Mouse (Mus musculus): ENCODE data around the gene Slc12a3. TPM values are rescaled to one million over a fixed set of nuclear protein-coding genes. Genes with fewer than 3 reads are reported as not detected.
A peak's percentile ranks its signal among the peaks of the same experiment; 100 is the strongest.

Gene Slc12a3
- polyA plus RNA-seq, 1 experiment from 2014 or later: not detected

DNA sequence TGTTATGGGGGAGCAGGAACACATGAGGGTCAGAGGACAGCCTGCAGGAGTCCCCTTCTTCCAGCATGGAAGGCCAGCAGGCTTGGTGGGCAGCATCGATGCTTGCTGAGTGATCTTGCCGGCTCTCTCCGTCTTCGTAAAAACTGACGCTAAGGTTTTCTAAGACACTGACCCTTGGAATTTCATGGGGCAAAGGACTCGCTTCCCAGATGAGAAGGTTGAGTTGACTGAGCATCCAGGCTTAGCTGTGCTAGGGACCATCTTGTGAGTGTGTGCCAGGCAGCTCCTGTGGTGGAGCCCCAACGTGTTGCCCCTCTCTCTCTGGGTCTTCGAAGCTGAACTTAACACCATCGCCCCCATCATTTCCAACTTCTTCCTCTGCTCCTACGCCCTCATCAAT is 13.7 kb downstream of the Slc12a3 start:
- no peaks in the 10 kb centered on the region for H3K36me3 ChIP-seq (ENCODE audit: control insufficient read depth, insufficient read depth, low read length)
- ATAC-seq (ENCODE audit: insufficient read depth, low FRiP score, low TSS enrichment): no peak
- 88% methylated on average over 10 of the region's 10 CpGs for WGBS

DNA sequence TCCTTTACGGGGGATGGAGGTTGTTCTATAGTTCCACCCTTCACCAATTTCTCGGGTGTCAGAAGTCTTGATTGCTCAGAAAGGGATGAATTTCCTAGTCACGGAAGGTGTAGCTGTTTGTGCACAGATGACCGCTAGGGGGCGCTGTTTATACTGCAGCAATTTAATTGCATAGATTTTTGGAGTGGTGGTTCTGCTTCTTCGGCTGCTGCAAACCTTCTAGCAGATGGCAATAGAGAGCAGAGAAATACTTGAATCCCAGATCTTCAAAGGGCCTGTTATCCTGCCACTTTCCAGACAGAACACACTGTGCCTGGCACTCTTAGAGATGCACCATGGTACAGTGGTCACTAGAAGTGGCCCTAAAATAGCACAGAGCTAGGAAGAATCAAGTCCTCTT is 14.3 kb downstream of the Slc12a3 start:
- WGBS: 16% methylated on average over 6 of the region's 6 CpGs
- peak; percentile 64 for DNase-seq (ENCODE audit: low spot score)
- H3K4me2 ChIP-seq (ENCODE audit: low read depth): no peak overlapping the region

More for the DNA sequence above, 13.7 kb downstream of the Slc12a3 start:
- Histone ChIP-seq H3K4me1 (ENCODE audit: control insufficient read depth, insufficient read depth, low read length) (no peaks in the 10 kb centered on the region), H3K4me2 (ENCODE audit: low read depth) (no peak overlapping the region), H3K9ac (ENCODE audit: low read length) (no peak overlapping the region), H3K4me3 (ENCODE audit: low read depth, low read length) (no peak overlapping the region), H3K27ac (ENCODE audit: low read depth, low read length) (no peak overlapping the region), H3K9me3 (ENCODE audit: control insufficient read depth, low read length) (no peaks in the 10 kb centered on the region), H3K27me3 (ENCODE audit: control insufficient read depth, insufficient read depth, low read length) (no peaks in the 10 kb centered on the region)
- no peak for DNase-seq (ENCODE audit: low spot score)

DNA sequence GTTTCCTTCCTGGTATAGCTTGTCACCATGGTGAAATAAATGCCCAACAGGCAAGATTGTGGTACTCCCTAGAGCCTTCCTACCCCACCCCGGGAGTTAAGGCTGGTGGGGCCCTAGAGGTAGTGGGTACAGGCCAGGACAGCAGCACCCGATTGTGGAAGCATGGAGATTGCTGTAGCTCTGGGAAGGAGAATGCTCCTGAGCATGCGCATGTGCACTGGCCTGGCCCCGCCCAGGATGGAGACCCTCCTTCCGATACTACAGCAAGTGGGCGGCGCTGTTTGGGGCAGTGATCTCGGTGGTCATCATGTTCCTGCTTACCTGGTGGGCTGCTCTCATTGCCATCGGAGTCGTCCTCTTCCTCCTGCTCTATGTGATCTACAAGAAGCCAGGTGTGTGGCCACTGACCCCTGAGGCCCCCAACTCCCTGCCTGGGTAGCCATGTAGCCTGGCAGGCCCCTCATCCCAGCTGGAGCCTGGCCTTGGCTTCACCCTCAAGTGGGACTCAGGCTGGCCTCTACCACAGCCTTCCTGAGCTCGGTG is 14.8 kb downstream of the Slc12a3 start:
- H3K27me3 ChIP-seq (ENCODE audit: control insufficient read depth, insufficient read depth, low read length): no peaks in the 10 kb centered on the region
- no peak for ATAC-seq (ENCODE audit: insufficient read depth, low FRiP score, low TSS enrichment)
- H3K9ac ChIP-seq (ENCODE audit: low read length): no peak overlapping the region
- H3K36me3 ChIP-seq (ENCODE audit: control insufficient read depth, insufficient read depth, low read length): no peaks in the 10 kb centered on the region
- no peak overlapping the region for H3K4me2 ChIP-seq (ENCODE audit: low read depth)
- no peak overlapping the region for H3K4me3 ChIP-seq (ENCODE audit: low read depth, low read length)
- no peaks in the 10 kb centered on the region for H3K4me1 ChIP-seq (ENCODE audit: control insufficient read depth, insufficient read depth, low read length)
- H3K9me3 ChIP-seq (ENCODE audit: control insufficient read depth, low read length): no peaks in the 10 kb centered on the region
- WGBS: 90% methylated on average over 11 of the region's 11 CpGs
- no peak for DNase-seq (ENCODE audit: low spot score)
- no peak overlapping the region for H3K27ac ChIP-seq (ENCODE audit: low read depth, low read length)

More for the DNA sequence above, 14.3 kb downstream of the Slc12a3 start:
- no peak overlapping the region for H3K9ac ChIP-seq (ENCODE audit: low read length)
- no peaks in the 10 kb centered on the region for H3K4me1 ChIP-seq (ENCODE audit: control insufficient read depth, insufficient read depth, low read length)
- H3K9me3 ChIP-seq (ENCODE audit: control insufficient read depth, low read length): no peaks in the 10 kb centered on the region
- no peaks in the 10 kb centered on the region for H3K27me3 ChIP-seq (ENCODE audit: control insufficient read depth, insufficient read depth, low read length)
- H3K36me3 ChIP-seq (ENCODE audit: control insufficient read depth, insufficient read depth, low read length): no peaks in the 10 kb centered on the region
- H3K27ac ChIP-seq (ENCODE audit: low read depth, low read length): no peak overlapping the region
- no peak overlapping the region for H3K4me3 ChIP-seq (ENCODE audit: low read depth, low read length)
- ATAC-seq (ENCODE audit: insufficient read depth, low FRiP score, low TSS enrichment): no peak

DNA sequence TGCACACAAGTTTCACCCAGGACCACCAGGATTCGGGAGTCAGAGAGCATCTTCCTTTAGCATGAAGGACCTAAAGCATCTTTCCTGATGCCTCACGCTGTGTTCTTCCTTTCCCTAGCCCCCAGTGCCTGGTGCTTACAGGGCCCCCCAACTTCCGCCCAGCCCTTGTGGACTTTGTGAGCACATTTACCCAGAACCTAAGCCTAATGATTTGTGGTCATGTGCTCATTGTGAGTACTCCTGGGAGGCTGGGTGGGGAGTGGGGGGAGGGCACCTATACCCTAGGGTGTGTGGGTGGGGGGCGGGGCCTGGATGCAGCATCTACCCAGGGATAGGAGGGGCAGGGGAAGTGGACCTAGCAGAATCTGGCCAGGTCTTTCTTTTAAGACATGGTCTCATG is 16.7 kb downstream of the Slc12a3 start:
- H3K27me3 ChIP-seq (ENCODE audit: control insufficient read depth, insufficient read depth, low read length): no peaks in the 10 kb centered on the region
- DNase-seq (ENCODE audit: low spot score): no peak
- no peaks in the 10 kb centered on the region for H3K36me3 ChIP-seq (ENCODE audit: control insufficient read depth, insufficient read depth, low read length)
- H3K4me1 ChIP-seq (ENCODE audit: control insufficient read depth, insufficient read depth, low read length): no peaks in the 10 kb centered on the region
- H3K4me3 ChIP-seq (ENCODE audit: low read depth, low read length): no peak overlapping the region
- WGBS: 91% methylated on average over 4 of the region's 4 CpGs
- no peak for ATAC-seq (ENCODE audit: insufficient read depth, low FRiP score, low TSS enrichment)
- H3K9ac ChIP-seq (ENCODE audit: low read length): no peak overlapping the region
- H3K27ac ChIP-seq (ENCODE audit: low read depth, low read length): no peak overlapping the region
- H3K9me3 ChIP-seq (ENCODE audit: control insufficient read depth, low read length): no peaks in the 10 kb centered on the region
- no peak overlapping the region for H3K4me2 ChIP-seq (ENCODE audit: low read depth)

DNA sequence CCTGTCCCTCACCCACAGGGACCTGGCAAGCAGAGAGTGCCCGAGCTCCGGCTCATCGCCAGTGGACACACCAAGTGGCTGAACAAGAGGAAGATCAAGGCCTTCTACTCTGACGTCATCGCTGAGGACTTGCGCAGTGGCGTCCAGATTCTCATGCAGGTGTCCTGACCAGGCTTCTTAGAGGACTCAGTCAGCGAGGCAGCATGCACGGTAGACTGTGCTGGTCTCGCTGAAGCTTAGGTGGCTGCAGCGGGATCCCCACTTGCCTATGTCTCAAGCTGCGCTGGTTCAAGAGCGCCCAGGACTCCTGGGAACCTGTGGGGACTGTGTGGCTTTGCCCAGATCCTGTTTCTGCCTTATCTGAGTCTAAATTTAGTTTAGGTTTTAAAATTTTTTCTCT is 17.3 kb downstream of the Slc12a3 start:
- Histone ChIP-seq H3K27ac (ENCODE audit: low read depth, low read length) (no peak overlapping the region), H3K27me3 (ENCODE audit: control insufficient read depth, insufficient read depth, low read length) (no peaks in the 10 kb centered on the region), H3K4me1 (ENCODE audit: control insufficient read depth, insufficient read depth, low read length) (no peaks in the 10 kb centered on the region), H3K4me3 (ENCODE audit: low read depth, low read length) (no peak overlapping the region), H3K36me3 (ENCODE audit: control insufficient read depth, insufficient read depth, low read length) (no peaks in the 10 kb centered on the region), H3K4me2 (ENCODE audit: low read depth) (no peak overlapping the region), H3K9ac (ENCODE audit: low read length) (no peak overlapping the region), H3K9me3 (ENCODE audit: control insufficient read depth, low read length) (no peaks in the 10 kb centered on the region)
- 92% methylated on average over 13 of the region's 13 CpGs for WGBS
- ATAC-seq (ENCODE audit: insufficient read depth, low FRiP score, low TSS enrichment) (no peak), DNase-seq (ENCODE audit: low spot score) (no peak)

DNA sequence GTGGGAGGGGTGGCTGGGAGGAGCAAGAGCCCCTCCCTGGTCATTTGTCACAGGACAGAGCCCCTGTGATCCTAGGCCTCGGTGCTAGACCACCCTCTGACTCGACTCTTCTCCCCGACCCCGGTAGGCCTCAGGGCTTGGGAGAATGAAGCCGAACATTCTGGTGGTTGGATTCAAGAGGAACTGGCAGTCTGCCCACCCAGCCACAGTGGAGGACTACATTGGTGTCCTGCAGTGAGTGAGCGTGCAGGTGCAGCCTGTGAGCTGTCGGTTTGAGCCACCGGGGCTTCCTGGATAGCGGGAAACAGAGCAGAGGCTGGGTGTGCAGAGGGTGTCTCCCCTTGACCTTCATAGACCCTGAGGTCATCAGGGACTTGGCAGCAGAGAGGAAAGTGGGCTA is 19.4 kb downstream of the Slc12a3 start:
- Histone ChIP-seq H3K9ac (ENCODE audit: low read length) (no peak overlapping the region), H3K9me3 (ENCODE audit: control insufficient read depth, low read length) (no peaks in the 10 kb centered on the region), H3K27ac (ENCODE audit: low read depth, low read length) (no peak overlapping the region), H3K27me3 (ENCODE audit: control insufficient read depth, insufficient read depth, low read length) (no peaks in the 10 kb centered on the region), H3K4me3 (ENCODE audit: low read depth, low read length) (no peak overlapping the region), H3K36me3 (ENCODE audit: control insufficient read depth, insufficient read depth, low read length) (no peaks in the 10 kb centered on the region), H3K4me2 (ENCODE audit: low read depth) (no peak overlapping the region), H3K4me1 (ENCODE audit: control insufficient read depth, insufficient read depth, low read length) (no peaks in the 10 kb centered on the region)
- WGBS: 76% methylated on average over 9 of the region's 9 CpGs
- ATAC-seq (ENCODE audit: insufficient read depth, low FRiP score, low TSS enrichment): no peak
- no peak for DNase-seq (ENCODE audit: low spot score)

DNA sequence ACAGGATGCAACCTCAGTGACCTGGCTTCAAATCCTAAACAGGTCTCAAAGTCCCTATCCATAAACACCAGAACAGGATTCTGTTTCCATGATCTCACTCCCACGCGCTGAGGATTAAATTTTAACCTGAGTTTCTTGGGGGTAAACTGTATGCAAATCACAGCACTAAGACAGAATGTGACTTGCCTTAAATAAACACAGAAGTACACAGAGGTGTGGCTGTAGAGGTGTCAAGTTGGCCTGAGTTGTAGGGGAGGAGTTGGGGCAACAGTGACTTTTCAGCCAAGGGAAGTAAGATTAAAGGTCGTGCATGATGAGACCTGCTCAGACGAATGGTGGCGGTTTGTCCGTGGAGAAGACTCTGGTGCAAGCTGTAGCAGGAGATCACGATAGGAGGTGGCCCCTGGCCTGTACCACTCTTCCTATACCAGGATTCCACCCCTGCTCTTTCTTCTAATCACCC is 25.1 kb downstream of the Slc12a3 start:
- 81% methylated on average over 7 of the region's 7 CpGs for WGBS
- Histone ChIP-seq H3K9me3 (ENCODE audit: control insufficient read depth, low read length) (no peaks in the 10 kb centered on the region), H3K27me3 (ENCODE audit: control insufficient read depth, insufficient read depth, low read length) (no peaks in the 10 kb centered on the region), H3K9ac (ENCODE audit: low read length) (no peak overlapping the region), H3K4me2 (ENCODE audit: low read depth) (no peak overlapping the region), H3K4me1 (ENCODE audit: control insufficient read depth, insufficient read depth, low read length) (no peaks in the 10 kb centered on the region), H3K36me3 (ENCODE audit: control insufficient read depth, insufficient read depth, low read length) (no peaks in the 10 kb centered on the region), H3K4me3 (ENCODE audit: low read depth, low read length) (no peak overlapping the region), H3K27ac (ENCODE audit: low read depth, low read length) (no peak overlapping the region)
- ATAC-seq (ENCODE audit: insufficient read depth, low FRiP score, low TSS enrichment): no peak
- no peak for DNase-seq (ENCODE audit: low spot score)

DNA sequence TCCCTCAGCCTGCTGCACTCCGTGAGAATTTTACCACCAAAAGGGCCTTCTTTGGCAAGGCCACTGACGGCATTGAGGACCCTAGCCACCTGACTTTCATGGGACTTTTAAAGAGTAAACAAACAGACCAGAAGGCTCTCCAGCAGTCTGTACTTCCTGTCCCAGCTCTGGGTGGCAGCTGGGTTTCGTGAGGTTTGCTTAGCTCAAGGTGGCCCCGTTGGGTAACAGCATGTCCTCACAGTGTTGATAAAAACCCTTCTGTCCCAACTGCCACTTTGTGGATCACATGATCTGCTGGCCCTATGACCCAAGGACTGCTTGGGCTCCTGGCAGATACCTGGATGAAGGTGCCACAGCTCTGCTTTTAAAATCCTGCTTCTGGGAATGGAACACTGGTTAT is 25.6 kb downstream of the Slc12a3 start:
- Histone ChIP-seq H3K36me3 (ENCODE audit: control insufficient read depth, insufficient read depth, low read length) (no peaks in the 10 kb centered on the region), H3K27ac (ENCODE audit: low read depth, low read length) (no peak overlapping the region), H3K9me3 (ENCODE audit: control insufficient read depth, low read length) (no peaks in the 10 kb centered on the region), H3K4me3 (ENCODE audit: low read depth, low read length) (no peak overlapping the region), H3K4me2 (ENCODE audit: low read depth) (no peak overlapping the region), H3K4me1 (ENCODE audit: control insufficient read depth, insufficient read depth, low read length) (no peaks in the 10 kb centered on the region), H3K9ac (ENCODE audit: low read length) (no peak overlapping the region), H3K27me3 (ENCODE audit: control insufficient read depth, insufficient read depth, low read length) (no peaks in the 10 kb centered on the region)
- DNase-seq (ENCODE audit: low spot score): no peak
- ATAC-seq (ENCODE audit: insufficient read depth, low FRiP score, low TSS enrichment): no peak
- 78% methylated on average over 4 of the region's 4 CpGs for WGBS

DNA sequence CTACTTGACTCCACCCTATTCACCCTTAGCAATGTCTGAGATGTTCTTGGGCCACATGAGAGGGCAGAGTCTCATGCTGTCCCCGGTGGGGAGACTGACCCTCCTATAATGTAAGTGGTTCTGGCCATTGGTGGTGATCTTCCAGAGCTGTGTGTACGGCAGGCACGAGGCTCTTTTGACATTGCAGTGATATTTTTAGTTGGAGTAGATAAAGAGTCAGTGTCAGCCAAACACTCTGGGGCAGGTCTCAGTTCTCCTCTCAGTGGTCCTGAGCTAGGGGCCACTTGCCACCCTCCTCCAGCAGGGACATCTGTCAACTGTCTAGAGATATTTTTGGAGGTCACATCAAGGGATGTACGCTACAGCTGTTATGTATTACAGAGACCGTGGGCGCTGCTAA is 28.2 kb downstream of the Slc12a3 start:
- Histone ChIP-seq H3K27ac (ENCODE audit: low read depth, low read length) (no peak overlapping the region), H3K9ac (ENCODE audit: low read length) (no peak overlapping the region), H3K27me3 (ENCODE audit: control insufficient read depth, insufficient read depth, low read length) (no peaks in the 10 kb centered on the region), H3K9me3 (ENCODE audit: control insufficient read depth, low read length) (no peaks in the 10 kb centered on the region), H3K4me1 (ENCODE audit: control insufficient read depth, insufficient read depth, low read length) (no peaks in the 10 kb centered on the region), H3K4me2 (ENCODE audit: low read depth) (no peak overlapping the region), H3K36me3 (ENCODE audit: control insufficient read depth, insufficient read depth, low read length) (no peaks in the 10 kb centered on the region), H3K4me3 (ENCODE audit: low read depth, low read length) (no peak overlapping the region)
- DNase-seq (ENCODE audit: low spot score): no peak
- WGBS: 85% methylated on average over 6 of the region's 6 CpGs
- no peak for ATAC-seq (ENCODE audit: insufficient read depth, low FRiP score, low TSS enrichment)
